Comparison of ENCODE assay signal across 29 mouse cellular contexts in the genomic region with DNA sequence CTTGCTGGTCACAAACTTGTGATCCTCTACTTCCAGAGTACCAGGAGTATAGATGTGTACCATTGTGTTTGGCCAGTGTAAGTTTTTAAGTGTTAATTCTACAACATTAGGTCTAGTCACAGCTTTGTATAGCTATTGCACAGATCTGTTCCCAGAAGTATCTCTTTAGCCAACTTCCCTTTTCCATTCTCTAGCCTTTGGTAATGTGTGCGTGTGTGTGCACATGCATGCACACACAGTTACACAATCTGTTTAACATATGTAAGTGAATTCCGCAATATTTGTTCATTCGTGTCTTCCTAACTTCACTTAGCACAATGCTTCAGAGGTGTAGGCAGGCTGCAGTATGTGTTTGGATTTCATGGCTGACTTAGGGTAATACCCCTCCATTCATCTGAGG. TPM values are rescaled to one million over a fixed set of nuclear protein-coding genes. Genes with fewer than 3 reads are reported as not detected.
A peak's percentile ranks its signal among the peaks of the same experiment; 100 is the strongest.
DNase-seq lines count a peak whose midpoint lies in the region; ATAC-seq and TF ChIP-seq lines count a peak whose summit lies in the region.
"Had no signal": no experiment of that assay in that cellular context is flagged by ENCODE, and none has a peak within 500 bp of the region (broad histone marks: within the 10 kb centered on the region; RNA-seq: fewer than 3 reads in every experiment).

No protein-coding gene starts in this region.

- peak; percentile 21; the same call in 1 of the 2 replicates for TF ChIP-seq EP300 in liver, postnatal 0 days (IDR thresholded peaks at IDR 0.05; ENCODE audit: low read depth)

- WGBS in liver, postnatal 0 days (ENCODE audit: insufficient replicate concordance), result 61% methylated on average over 3 of the region's 3 CpGs
- 90% methylated on average over 3 of the region's 3 CpGs for WGBS in liver, embryonic 11.5 days

- ATAC-seq in liver, postnatal 0 days, result peak; percentile 41
- no peak for ATAC-seq in liver, embryonic 11.5 days (replicated peaks; ENCODE audit: low FRiP score)
- ATAC-seq in granulocyte monocyte progenitor cell, adult 5-6 weeks (replicated peaks; ENCODE audit: poor library complexity, severe bottlenecking), result peak; percentile 85
- peak; percentile 61; the same call in 1 of the 2 replicates for ATAC-seq in monocyte, adult 5-6 weeks (replicated peaks; ENCODE audit: insufficient number of reproducible peaks, low FRiP score, low TSS enrichment, poor library complexity, severe bottlenecking)
- ATAC-seq: forebrain, embryonic 14.5 days; forebrain, postnatal 0 days; inflammation-experienced regulatory T-cells, adult 6 months; Patski had no signal

- no peak overlapping the region for H3K4me2 ChIP-seq in liver, postnatal 0 days (ENCODE audit: low read depth, low read length)
- H3K4me2 ChIP-seq in liver, embryonic 11.5 days, result no peak overlapping the region
- H3K4me2 ChIP-seq: embryonic facial prominence, embryonic 12.5 days; embryonic facial prominence, embryonic 15.5 days; heart, embryonic 13.5 days; hindbrain, embryonic 14.5 days had no signal

- no peak for DNase-seq in liver, postnatal 0 days
- no peak for DNase-seq in liver, embryonic 11.5 days (ENCODE audit: low spot score)
- DNase-seq in cerebellum, adult 9-11 months, result no peak
- no peak for DNase-seq in kidney, postnatal 4 days
- DNase-seq: adrenal gland, postnatal 14 days; B cell, adult 2 months; cerebellum, adult 18-20 months; cerebellum, adult 9-10 months; cerebellum, postnatal 25 days; forebrain, postnatal 0 days; gastrocnemius, adult 2 months; gastrocnemius, postnatal 25 days; heart, adult 2 months; heart, postnatal 14 days; heart, postnatal 4 days had no signal

- no peak for TF ChIP-seq CTCF in liver, postnatal 0 days (IDR thresholded peaks at IDR 0.05; ENCODE audit: low read depth)

- H3K4me1 ChIP-seq in liver, postnatal 0 days (ENCODE audit: insufficient read depth), result no peaks in the 10 kb centered on the region
- H3K4me1 ChIP-seq in liver, embryonic 11.5 days (replicated peaks; ENCODE audit: control insufficient read depth, insufficient read depth, low read length), result no peaks in the 10 kb centered on the region
- H3K4me1 ChIP-seq: embryonic facial prominence, embryonic 12.5 days; heart, embryonic 10.5 days had no signal

- H3K27ac ChIP-seq in liver, postnatal 0 days (ENCODE audit: low read depth), result peak overlapping the region; percentile 46; the same call in 1 of the 2 replicates
- H3K27ac ChIP-seq in liver, embryonic 11.5 days (ENCODE audit: low read depth, low read length), result no peak overlapping the region
- H3K27ac ChIP-seq: embryonic facial prominence, embryonic 12.5 days; embryonic facial prominence, embryonic 15.5 days; gastrocnemius, adult 2 months; heart, adult 2 months; heart, embryonic 10.5 days; heart, embryonic 13.5 days; hindbrain, embryonic 14.5 days; hindbrain, postnatal 0 days had no signal

- H3K4me3 ChIP-seq in liver, postnatal 0 days (ENCODE audit: low read depth, low read length), result no peak overlapping the region
- no peak overlapping the region for H3K4me3 ChIP-seq in liver, embryonic 11.5 days (ENCODE audit: low read depth, low read length)
- H3K4me3 ChIP-seq: embryonic facial prominence, embryonic 12.5 days; embryonic facial prominence, embryonic 15.5 days; gastrocnemius, adult 2 months; heart, adult 2 months; heart, embryonic 10.5 days; heart, embryonic 13.5 days had no signal

- no peaks in the 10 kb centered on the region for H3K27me3 ChIP-seq in liver, postnatal 0 days (ENCODE audit: insufficient read depth, low read length)
- no peaks in the 10 kb centered on the region for H3K27me3 ChIP-seq in liver, embryonic 11.5 days (replicated peaks; ENCODE audit: control insufficient read depth, insufficient read depth, low read length)
- H3K27me3 ChIP-seq: CH12.LX; embryonic facial prominence, embryonic 12.5 days; embryonic facial prominence, embryonic 15.5 days; heart, embryonic 13.5 days; Patski had no signal

- no peaks in the 10 kb centered on the region for H3K9me3 ChIP-seq in liver, postnatal 0 days (ENCODE audit: low read length)
- no peaks in the 10 kb centered on the region for H3K9me3 ChIP-seq in liver, embryonic 11.5 days (ENCODE audit: control insufficient read depth, low read length)
- H3K9me3 ChIP-seq: embryonic facial prominence, embryonic 12.5 days; embryonic facial prominence, embryonic 15.5 days; G1E; heart, embryonic 10.5 days; heart, embryonic 13.5 days had no signal

- no peak overlapping the region for H3K9ac ChIP-seq in liver, postnatal 0 days (replicated peaks)
- H3K9ac ChIP-seq in liver, embryonic 11.5 days (ENCODE audit: low read depth, low read length), result no peak overlapping the region
- H3K9ac ChIP-seq: embryonic facial prominence, embryonic 12.5 days; embryonic facial prominence, embryonic 15.5 days; forebrain, postnatal 0 days; heart, embryonic 13.5 days; hindbrain, embryonic 14.5 days had no signal

- peaks cover 72% of the 10 kb centered on the region for H3K36me3 ChIP-seq in liver, postnatal 0 days (replicated peaks; ENCODE audit: insufficient read depth, low read length)
- peaks cover 41% of the 10 kb centered on the region for H3K36me3 ChIP-seq in liver, embryonic 11.5 days (ENCODE audit: control insufficient read depth, insufficient read depth, low read length)

RNA-seq across cellular contexts. Expression of a gene that starts 25.6 kb away (rescaled TPM):
- polyA plus RNA-seq in liver, postnatal 0 days (2015; fragmentation: Nextera tagmentation; extraction: Ambion mirVana), result 0.15 and 0.39 TPM in 2 replicates
- polyA plus RNA-seq in liver, embryonic 11.5 days (2014; fragmentation: Nextera tagmentation; extraction: Ambion mirVana), result 3.3 and 3.9 TPM in 2 replicates
- not detected in 2 replicates for total RNA-seq in granulocyte monocyte progenitor cell, adult 5-6 weeks (2014; fragmentation: Nextera tagmentation)
- total RNA-seq in granulocyte monocyte progenitor cell, adult 5-6 weeks (2017), result not detected in 2 replicates
- total RNA-seq in monocyte, adult 5-6 weeks (2017), result not detected in 3 replicates
- total RNA-seq: common myeloid progenitor, adult 5-6 weeks; heart, adult 2 months had no signal

RNA-seq across cellular contexts. Expression of a gene that starts 26.8 kb away (rescaled TPM):
- 10.2 and 12.9 TPM in 2 replicates for polyA plus RNA-seq in liver, postnatal 0 days (2015; fragmentation: Nextera tagmentation; extraction: Ambion mirVana)
- polyA plus RNA-seq in liver, embryonic 11.5 days (2014; fragmentation: Nextera tagmentation; extraction: Ambion mirVana), result 37.6 and 38.8 TPM in 2 replicates
- 24.8 and 35.2 TPM in 2 replicates for total RNA-seq in granulocyte monocyte progenitor cell, adult 5-6 weeks (2014; fragmentation: Nextera tagmentation)
- total RNA-seq in granulocyte monocyte progenitor cell, adult 5-6 weeks (2017), result 35.2 and 38.3 TPM in 2 replicates
- 45.9 to 64.3 TPM (median 49.0 TPM) in 3 replicates for total RNA-seq in monocyte, adult 5-6 weeks (2017)
